Mouse (Mus musculus) macrophage (primary cell): ENCODE measurements around the gene Rnf181. TPM values are rescaled to one million over a fixed set of nuclear protein-coding genes. Genes with fewer than 3 reads are reported as not detected.

Experiments
- H3K27ac ChIP-seq: fragments of 350-480 bp; formaldehyde crosslinking; 2 replicates; pipeline ENCODE4 v1.9.0; 2021
- H3K36me3 ChIP-seq: fragments of 350-480 bp; formaldehyde crosslinking; 2 replicates; pipeline ENCODE4 v1.9.0; 2021; ENCODE audit errors: inconsistent target
- H3K4me3 ChIP-seq: fragments of 350-480 bp; formaldehyde crosslinking; 2 replicates; pipeline ENCODE4 v1.9.0; 2021; ENCODE audit errors: inconsistent target
- H3K79me2 ChIP-seq: fragments of 350-480 bp; formaldehyde crosslinking; 2 replicates; pipeline ENCODE4 v1.9.0; 2021; ENCODE audit errors: inconsistent target
- WGBS: methylation state at CpG from one replicate; pipeline ENCODE4 v1.1.7; 2026; ENCODE audit warnings: inconsistent platforms; ENCODE audit not compliant: missing documents; 5-methylcytosine and 5-hydroxymethylcytosine counted together
- polyA plus RNA-seq: library from polyadenylated mRNA; stranded (reverse); fragments of 250-400 nt; gene quantifications from 3 replicates; pipeline ENCODE4 v1.2.4, GENCODE M21; 2018; ENCODE audit warnings: inconsistent platforms

Gene Rnf181
- polyA plus RNA-seq, 1 experiment from 2014 or later, result 89.0 TPM

DNA sequence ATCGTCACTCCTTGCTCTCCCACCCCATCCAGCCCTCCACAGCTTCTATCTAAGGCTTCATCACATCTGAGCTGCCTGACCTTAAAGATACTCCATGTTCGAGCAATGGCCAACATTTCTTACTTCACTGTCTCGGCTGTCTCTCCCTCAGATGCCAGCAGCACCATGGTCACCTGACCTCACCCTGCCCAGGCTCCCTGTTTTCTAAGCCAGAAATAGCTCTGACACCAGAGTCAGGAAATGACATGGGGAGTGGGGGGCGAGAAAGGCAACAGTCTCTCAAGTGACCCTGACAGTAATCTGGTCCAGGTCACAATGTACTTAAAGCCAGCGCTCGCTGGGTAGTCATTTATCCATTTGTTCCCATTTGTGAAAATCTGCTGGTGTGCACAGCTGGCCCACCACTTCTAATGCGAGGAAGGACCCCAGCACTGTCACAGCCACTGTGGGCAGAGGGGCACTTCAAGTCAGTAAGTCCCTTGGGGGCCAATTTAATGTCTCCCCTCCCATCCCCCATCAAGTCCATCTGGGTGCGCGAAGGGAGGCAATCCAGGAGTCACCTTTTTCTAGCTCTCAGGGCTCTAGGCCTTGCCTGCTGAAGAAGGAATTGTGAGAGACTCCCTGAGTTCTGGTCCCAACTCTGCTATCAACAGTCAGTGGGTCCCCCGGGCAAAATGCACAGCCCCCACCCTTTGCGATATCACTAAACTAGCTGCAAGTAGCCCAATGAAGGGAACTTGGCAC is 53.5 kb downstream of the Rnf181 start:
- Histone ChIP-seq H3K36me3 (peaks cover 13% of the 10 kb centered on the region), H3K27ac (no peak overlapping the region), H3K4me3 (no peak overlapping the region), H3K79me2 (no peaks in the 10 kb centered on the region)
- WGBS, result 76% methylated on average over 11 of the region's 11 CpGs

DNA sequence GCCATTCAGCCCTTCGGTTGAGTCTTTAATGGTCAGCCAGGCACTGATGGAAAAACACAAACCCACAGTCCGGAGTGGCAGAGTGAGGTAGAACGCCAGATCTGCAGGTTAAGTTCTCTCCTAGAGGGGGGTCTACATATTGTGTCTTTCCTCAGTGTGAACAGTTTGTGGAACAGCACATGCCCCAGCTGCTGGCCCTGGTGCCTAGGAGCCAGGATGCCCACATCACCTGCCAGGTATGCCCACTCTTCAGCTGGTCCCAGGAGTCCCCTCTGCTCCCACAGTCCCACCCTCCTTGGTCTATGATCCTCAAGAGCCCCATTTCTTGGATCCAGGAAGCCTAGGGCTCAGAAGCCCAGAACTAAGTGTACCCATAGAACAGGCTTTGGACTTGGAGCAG is 54.6 kb downstream of the Rnf181 start:
- H3K36me3 ChIP-seq, result peaks cover 2% of the 10 kb centered on the region
- 94% methylated on average over 3 of the region's 3 CpGs for WGBS

More for the DNA sequence above, 54.6 kb downstream of the Rnf181 start:
- no peaks in the 10 kb centered on the region for H3K79me2 ChIP-seq
- no peak overlapping the region for H3K4me3 ChIP-seq
- no peak overlapping the region for H3K27ac ChIP-seq

Other genes with a start within 250 kb of the Rnf181 start
- gene Atoh8, start 131.4 kb downstream of the Rnf181 start, polyA plus RNA-seq, result not detected in 3 replicates
- gene Sftpb, start 62.3 kb downstream of the Rnf181 start, polyA plus RNA-seq, result not detected in 3 replicates
- gene Usp39, start 21.8 kb downstream of the Rnf181 start, polyA plus RNA-seq, result 22.3 to 31.3 TPM (median 30.3 TPM) in 3 replicates
- gene 0610030E20Rik, start 19.6 kb downstream of the Rnf181 start, polyA plus RNA-seq, result 16.4 to 24.8 TPM (median 19.7 TPM) in 3 replicates
- 6.8 to 10.9 TPM (median 8.2 TPM) in 3 replicates for gene Tmem150a, start 11.5 kb downstream of the Rnf181 start, polyA plus RNA-seq
- gene Vamp5, start 13.5 kb upstream of the Rnf181 start, polyA plus RNA-seq, result 4.9 to 8.1 TPM (median 6.9 TPM) in 3 replicates
- 344 to 401 TPM (median 347 TPM) in 3 replicates for gene Vamp8, start 23.7 kb upstream of the Rnf181 start, polyA plus RNA-seq
- 7.0 to 9.8 TPM (median 7.8 TPM) in 3 replicates for gene Ggcx, start 47.4 kb upstream of the Rnf181 start, polyA plus RNA-seq
- 97.5 to 182 TPM (median 98.5 TPM) in 3 replicates for gene Mat2a, start 72.6 kb upstream of the Rnf181 start, polyA plus RNA-seq
- 0.20 to 0.46 TPM (median 0.26 TPM) in 3 replicates for gene Sh2d6, start 154.8 kb upstream of the Rnf181 start, polyA plus RNA-seq
- gene Capg, start 177.4 kb upstream of the Rnf181 start, polyA plus RNA-seq, result 672 to 1,184 TPM (median 744 TPM) in 3 replicates
- gene Elmod3, start 231.5 kb upstream of the Rnf181 start, polyA plus RNA-seq, result 5.0 to 8.4 TPM (median 7.3 TPM) in 3 replicates
- gene Retsat, start 231.5 kb upstream of the Rnf181 start, polyA plus RNA-seq, result 6.6 to 12.3 TPM (median 8.4 TPM) in 3 replicates